Mouse (Mus musculus) embryonic fibroblast, embryonic 13.5 days (primary cell): ENCODE data around the gene Zfp513.

Experiments used
- CTCF ChIP-seq: IDR thresholded peaks from 2 replicates; pipeline ENCODE4 v1.5.1; 2011; ENCODE audit warnings: mild to moderate bottlenecking, control low read depth, low read length, moderate library complexity, borderline replicate concordance; ENCODE audit not compliant: insufficient read depth
- POLR2A ChIP-seq: IDR thresholded peaks from 2 replicates; pipeline ENCODE4 v1.6.1; 2011; ENCODE audit warnings: low read depth, mild to moderate bottlenecking, control low read depth, low read length, moderate library complexity

- TF ChIP-seq CTCF: no peak
- TF ChIP-seq POLR2A: no peak
Observed at GRCm38 (mm10) chr5:31242191-31242590, 40.1 kb upstream of the Zfp513 start.
